Mouse (Mus musculus) MEL (cell line): ENCODE measurements around the gene Jpt1. TPM values are rescaled to one million over a fixed set of nuclear protein-coding genes. Genes with fewer than 3 reads are reported as not detected.

ENCODE experiments used
- DNase-seq: peaks from one replicate; pipeline ENCODE4 v3.0.0; 2011; ENCODE audit warnings: low read depth, low spot score
- H3K27ac ChIP-seq: 2 replicates; pipeline ENCODE4 v1.5.1; 2012; ENCODE audit warnings: low read depth, mild to moderate bottlenecking, control low read depth, low read length, moderate library complexity; ENCODE audit not compliant: control insufficient read depth
- H3K27me3 ChIP-seq, 2 experiments: fragments of 150-350 bp in 1 of 2; sonication (generic) in 1 of 2; 2 replicates each; pipeline ENCODE4 v1.6.1; 2012; ENCODE audit warnings: low read length in 2 of 2, mild to moderate bottlenecking in 2 of 2, improper control_type of control experiment in 1 of 2, moderate library complexity in 1 of 2; ENCODE audit not compliant: insufficient read depth in 2 of 2, control insufficient read depth in 1 of 2
- H3K36me3 ChIP-seq, 2 experiments: 2 replicates each; pipeline ENCODE4 v1.6.1; 2012 to 2014; ENCODE audit warnings: low read length in 2 of 2, improper control_type of control experiment in 1 of 2, inconsistent platforms in 1 of 2, mild to moderate bottlenecking in 1 of 2; ENCODE audit not compliant: insufficient read depth in 2 of 2, control insufficient read depth in 1 of 2
- H3K4me1 ChIP-seq, 2 experiments: fragments of 150-350 bp in 1 of 2; sonication (generic) in 1 of 2; 2 replicates each; pipeline ENCODE4 v1.6.1; 2012; ENCODE audit warnings: low read length in 2 of 2, improper control_type of control experiment in 1 of 2, mild to moderate bottlenecking in 1 of 2; ENCODE audit not compliant: insufficient read depth in 2 of 2, control insufficient read depth in 1 of 2
- H3K4me3 ChIP-seq, 2 experiments: fragments of 150-350 bp in 1 of 2; sonication (generic) in 1 of 2; 2 replicates each; pipeline ENCODE4 v1.5.1; 2012; ENCODE audit warnings: low read depth in 2 of 2, low read length in 2 of 2, mild to moderate bottlenecking in 2 of 2, moderate library complexity in 2 of 2, control low read depth in 1 of 2, improper control_type of control experiment in 1 of 2; ENCODE audit not compliant: control insufficient read depth in 1 of 2, insufficient read depth in 1 of 2
- H3K79me2 ChIP-seq: 2 replicates; pipeline ENCODE4 v1.6.1; 2012; ENCODE audit warnings: mild to moderate bottlenecking, low read length, moderate library complexity; ENCODE audit not compliant: control insufficient read depth, poor library complexity, insufficient read depth
- H3K9ac ChIP-seq: 2 replicates; pipeline ENCODE4 v1.6.1; 2012; ENCODE audit warnings: low read depth, mild to moderate bottlenecking, control low read depth, low read length, moderate library complexity; ENCODE audit not compliant: control insufficient read depth, poor library complexity, severe bottlenecking
- H3K9me3 ChIP-seq: fragments of 150-350 bp; sonication (generic); replicated peaks from 2 replicates; pipeline ENCODE4 v1.6.1; 2012; ENCODE audit warnings: mild to moderate bottlenecking, low read length, improper control_type of control experiment, moderate library complexity; ENCODE audit not compliant: insufficient read depth
- CTCF ChIP-seq, 3 experiments: IDR thresholded peaks in 2 of 3; conservative IDR thresholded peaks in 1 of 3; 2 replicates each; pipeline ENCODE4 v1.5.1; 2011 to 2012; ENCODE audit warnings: low read length in 3 of 3, low read depth in 2 of 3, mild to moderate bottlenecking in 2 of 3, improper control_type of control experiment in 1 of 3, inconsistent platforms in 1 of 3, mixed read lengths in 1 of 3, moderate library complexity in 1 of 3; ENCODE audit not compliant: control insufficient read depth in 1 of 3, insufficient read depth in 1 of 3, poor library complexity in 1 of 3, severe bottlenecking in 1 of 3
- ELF1 ChIP-seq: IDR thresholded peaks from 2 replicates; pipeline ENCODE4 v1.6.1; 2014; ENCODE audit warnings: low read depth, mild to moderate bottlenecking, inconsistent platforms, low read length, improper control_type of control experiment, moderate library complexity
- ETS1 ChIP-seq: IDR thresholded peaks from 2 replicates; pipeline ENCODE4 v1.6.1; 2012; ENCODE audit warnings: low read depth, mild to moderate bottlenecking, inconsistent platforms, low read length, improper control_type of control experiment, moderate library complexity
- GATA1 ChIP-seq: IDR thresholded peaks from 2 replicates; pipeline ENCODE4 v1.6.1; 2011; ENCODE audit warnings: low read depth, low read length, improper control_type of control experiment
- JUND ChIP-seq: IDR thresholded peaks from 2 replicates; pipeline ENCODE4 v1.6.1; 2011; ENCODE audit warnings: low read depth, mild to moderate bottlenecking, improper control_type of control experiment, low read length
- MAZ ChIP-seq: IDR thresholded peaks from 2 replicates; pipeline ENCODE4 v1.6.1; 2012; ENCODE audit warnings: low read depth, mild to moderate bottlenecking, inconsistent platforms, low read length, improper control_type of control experiment
- MYB ChIP-seq: IDR thresholded peaks from 2 replicates; pipeline ENCODE4 v1.6.1; 2011; ENCODE audit warnings: mild to moderate bottlenecking, low read depth, low read length, improper control_type of control experiment
- POLR2AphosphoS5 ChIP-seq: IDR thresholded peaks from 2 replicates; pipeline ENCODE4 v1.6.1; 2012; ENCODE audit warnings: low read depth, borderline replicate concordance, mild to moderate bottlenecking, inconsistent platforms, low read length, moderate library complexity, mixed read lengths
- RAD21 ChIP-seq: IDR thresholded peaks from 2 replicates; pipeline ENCODE4 v1.6.1; 2011; ENCODE audit warnings: mild to moderate bottlenecking, low read depth, low read length, improper control_type of control experiment
- RCOR1 ChIP-seq: IDR thresholded peaks from 2 replicates; pipeline ENCODE4 v1.6.1; 2012; ENCODE audit warnings: low read depth, mild to moderate bottlenecking, inconsistent platforms, low read length, improper control_type of control experiment
- SIN3A ChIP-seq: IDR thresholded peaks from 2 replicates; pipeline ENCODE4 v1.6.1; 2012; ENCODE audit warnings: low read length, improper control_type of control experiment, inconsistent platforms
- SMC3 ChIP-seq: IDR thresholded peaks from 2 replicates; pipeline ENCODE4 v1.6.1; 2011; ENCODE audit warnings: low read depth, low read length, improper control_type of control experiment
- TAL1 ChIP-seq: IDR thresholded peaks from 2 replicates; pipeline ENCODE4 v1.6.1; 2012; ENCODE audit warnings: mild to moderate bottlenecking, inconsistent platforms, low read length, moderate library complexity, mixed read lengths
- TBP ChIP-seq: IDR thresholded peaks from 2 replicates; pipeline ENCODE4 v1.8.0; 2011; ENCODE audit warnings: low read depth, low read length, improper control_type of control experiment
- USF1 ChIP-seq: IDR thresholded peaks from 2 replicates; pipeline ENCODE4 v1.6.1; 2014; ENCODE audit warnings: low read depth, mild to moderate bottlenecking, inconsistent platforms, low read length, improper control_type of control experiment, moderate library complexity
- ZC3H11A ChIP-seq: IDR thresholded peaks from 2 replicates; pipeline ENCODE4 v1.6.1; 2012; ENCODE audit warnings: low read depth, mild to moderate bottlenecking, inconsistent platforms, low read length, improper control_type of control experiment
- ZKSCAN1 ChIP-seq: IDR thresholded peaks from 2 replicates; pipeline ENCODE4 v1.6.1; 2012; ENCODE audit warnings: low read depth, mild to moderate bottlenecking, inconsistent platforms, low read length, improper control_type of control experiment, moderate library complexity
- ZNF384 ChIP-seq: IDR thresholded peaks from 2 replicates; pipeline ENCODE4 v1.6.1; 2012; ENCODE audit warnings: low read depth, mild to moderate bottlenecking, inconsistent platforms, low read length, improper control_type of control experiment
- polyA plus RNA-seq, 2 experiments: library from polyadenylated mRNA; stranded (reverse) in 1 of 2; unstranded in 1 of 2; fragments of >175 nt in 1 of 2; fragments of >200 nt in 1 of 2; gene quantifications; 2 replicates each; pipeline versions ENCODE4 v1.2.1 to v1.2.4; 2012; ENCODE audit warnings: low replicate concordance in 2 of 2, low read depth in 1 of 2; ENCODE audit not compliant: insufficient read length in 2 of 2, insufficient read depth in 1 of 2, missing spikeins in 1 of 2
- total RNA-seq: library from RNA; depleted of rRNA; stranded (reverse); fragments of 300-350 nt; gene quantifications from 2 replicates; pipeline ENCODE4 v1.2.3, GENCODE M21; 2012

The Jpt1 gene
- total and polyA plus RNA-seq, 3 experiments, result 353 to 382 TPM; not detected in 1

- H3K79me2 ChIP-seq, result no peaks in the 10 kb centered on the region
- no peak overlapping the region for H3K9ac ChIP-seq
- no peak overlapping the region for H3K4me3 ChIP-seq
- no peak for DNase-seq
- no peaks in the 10 kb centered on the region for H3K9me3 ChIP-seq
- no peak for TF ChIP-seq MYB
- peaks cover 2 to 5% of the 10 kb centered on the region in 2 experiments; a peak in 3 of 4 replicates for H3K36me3 ChIP-seq
- H3K4me1 ChIP-seq, result no peaks in the 10 kb centered on the region; a peak in 1 of 4 replicates
- no peaks in the 10 kb centered on the region for H3K27me3 ChIP-seq
- no peak overlapping the region for H3K27ac ChIP-seq
Measured at GRCm38 (mm10) chr11:115485155-115485554, 29.0 kb downstream of the Jpt1 start.

- Histone ChIP-seq H3K9ac (no peak overlapping the region), H3K27ac (no peak overlapping the region), H3K27me3 (no peaks in the 10 kb centered on the region), H3K4me3 (no peak overlapping the region), H3K9me3 (no peaks in the 10 kb centered on the region), H3K36me3 (peaks cover 2 to 10% of the 10 kb centered on the region in 2 experiments; a peak in 3 of 4 replicates), H3K4me1 (peaks cover 2 to 5% of the 10 kb centered on the region in 2 experiments), H3K79me2 (no peaks in the 10 kb centered on the region; the same call in 1 of the 2 replicates)
- 0 out of 2 replicates have a peak, but pooled peaks have one; percentile 32 for TF ChIP-seq JUND
- TF ChIP-seq ZC3H11A, result peak; percentile 85
- TF ChIP-seq SIN3A, result peak; percentile 65; the same call in 1 of the 2 replicates
- peak; percentile 88 for TF ChIP-seq RAD21
- TF ChIP-seq RCOR1, result no peak
- TF ChIP-seq POLR2AphosphoS5, result no peak
- TF ChIP-seq GATA1, result no peak; the same call in 1 of the 2 replicates
- peak; percentile 66; the same call in 1 of the 2 replicates for TF ChIP-seq ZNF384
- TF ChIP-seq SMC3, result peak; percentile 90
- TF ChIP-seq TAL1, result no peak
- TF ChIP-seq CTCF (IDR thresholded peaks at IDR 0.05 in 2 of 3, conservative IDR thresholded peaks at IDR 0.05 in 1 of 3; ENCODE audit: control insufficient read depth in 1 of 3, insufficient read depth in 1 of 3, low read depth in 2 of 3, low read length in 3 of 3, poor library complexity in 1 of 3, severe bottlenecking in 1 of 3), result peak; percentile 90 to 93 (median 93)
- peak; percentile 86 for DNase-seq
Measured at GRCm38 (mm10) chr11:115483726-115484125, 30.5 kb downstream of the Jpt1 start.

- H3K27ac ChIP-seq, result no peak overlapping the region
- peaks cover 2 to 15% of the 10 kb centered on the region in 2 experiments; a peak in 3 of 4 replicates for H3K36me3 ChIP-seq
- no peak for TF ChIP-seq SMC3
- TF ChIP-seq JUND, result no peak
- no peak for TF ChIP-seq CTCF (IDR thresholded peaks at IDR 0.05 in 2 of 3, conservative IDR thresholded peaks at IDR 0.05 in 1 of 3; ENCODE audit: control insufficient read depth in 1 of 3, insufficient read depth in 1 of 3, low read depth in 2 of 3, low read length in 3 of 3, poor library complexity in 1 of 3, severe bottlenecking in 1 of 3)
- no peak for TF ChIP-seq RCOR1
- TF ChIP-seq MAZ, result no peak
- no peak for TF ChIP-seq ZNF384
- no peak for TF ChIP-seq USF1
- TF ChIP-seq RAD21, result no peak
- no peak for TF ChIP-seq TBP
- TF ChIP-seq ELF1, result no peak
- no peak for TF ChIP-seq POLR2AphosphoS5
- no peak for TF ChIP-seq ETS1
- no peak for TF ChIP-seq ZKSCAN1
Measured at GRCm38 (mm10) chr11:115483278-115483677, 30.9 kb downstream of the Jpt1 start.

More at GRCm38 (mm10) chr11:115483278-115483677, 30.9 kb downstream of the Jpt1 start:
- H3K79me2 ChIP-seq, result no peaks in the 10 kb centered on the region; the same call in 1 of the 2 replicates
- H3K4me3 ChIP-seq, result no peak overlapping the region
- peaks cover 7 to 8% of the 10 kb centered on the region in 2 experiments for H3K4me1 ChIP-seq
- no peak overlapping the region for H3K9ac ChIP-seq
- no peaks in the 10 kb centered on the region for H3K27me3 ChIP-seq
- no peak for DNase-seq
- no peaks in the 10 kb centered on the region for H3K9me3 ChIP-seq
